Mouse (Mus musculus) CH12.LX (cell line): ENCODE measurements around the gene Egln2.

Source experiments
- CHD1 ChIP-seq: IDR thresholded peaks from 2 replicates; pipeline ENCODE4 v1.6.1; 2012; ENCODE audit warnings: low read depth, low read length, improper control_type of control experiment, inconsistent platforms
- CHD2 ChIP-seq: IDR thresholded peaks from 2 replicates; pipeline ENCODE4 v1.6.1; 2011; ENCODE audit warnings: low read length, improper control_type of control experiment
- EP300 ChIP-seq: IDR thresholded peaks from 2 replicates; pipeline ENCODE4 v1.6.1; 2011; ENCODE audit warnings: low read length, improper control_type of control experiment
- KAT2A ChIP-seq: IDR thresholded peaks from 2 replicates; pipeline ENCODE4 v1.6.1; 2012; ENCODE audit warnings: low read length, improper control_type of control experiment, inconsistent platforms; ENCODE audit not compliant: insufficient replicate concordance
- POLR2A ChIP-seq: IDR thresholded peaks from 2 replicates; pipeline ENCODE4 v1.6.1; 2011; ENCODE audit warnings: low read depth, mild to moderate bottlenecking, improper control_type of control experiment, low read length
- ZKSCAN1 ChIP-seq: IDR thresholded peaks from 2 replicates; pipeline ENCODE4 v1.6.1; 2012; ENCODE audit warnings: low read depth, inconsistent platforms, low read length, improper control_type of control experiment, borderline replicate concordance
- ZNF384 ChIP-seq: IDR thresholded peaks from 2 replicates; pipeline ENCODE4 v1.6.1; 2012; ENCODE audit warnings: low read depth, low read length, improper control_type of control experiment, inconsistent platforms

GRCm38 (mm10) chr7:27158171-27158570, 8.4 kb downstream of the Egln2 start:
- no peak for TF ChIP-seq CHD1
- no peak for TF ChIP-seq CHD2
- no peak for TF ChIP-seq EP300
- no peak for TF ChIP-seq POLR2A
- TF ChIP-seq ZKSCAN1 = no peak
- no peak for TF ChIP-seq ZNF384
- TF ChIP-seq KAT2A = no peak
